Mouse (Mus musculus) embryonic facial prominence, embryonic 14.5 days (tissue): ENCODE results near the gene Padi6. TPM values are rescaled to one million over a fixed set of nuclear protein-coding genes. Genes with fewer than 3 reads are reported as not detected.

ENCODE experiments used
- ATAC-seq: fragments of 200-750 bp; cut with Nextera tagmentation; 2 replicates; pipeline ENCODE4 v1.8.0; 2017; ENCODE audit warnings: low read depth, moderate number of reproducible peaks, moderate TSS enrichment
- DNase-seq: peaks from one replicate; pipeline ENCODE4 v3.0.0-alpha.2; 2015; ENCODE audit warnings: low spot score
- H3K27ac ChIP-seq: fragments of 300-500 bp; sonication (generic); replicated peaks from 2 replicates; pipeline ENCODE4 v1.5.1; 2014; ENCODE audit warnings: low read depth, mild to moderate bottlenecking, low read length, moderate library complexity
- H3K27me3 ChIP-seq: fragments of 300-500 bp; sonication (generic); replicated peaks from 2 replicates; pipeline ENCODE4 v1.6.1; 2014; ENCODE audit warnings: low read length; ENCODE audit not compliant: control insufficient read depth, insufficient read depth
- H3K36me3 ChIP-seq: fragments of 300-500 bp; sonication (generic); 2 replicates; pipeline ENCODE4 v1.6.1; 2014; ENCODE audit warnings: low read length, mixed read lengths; ENCODE audit not compliant: control insufficient read depth, insufficient read depth
- H3K4me1 ChIP-seq: fragments of 300-500 bp; sonication (generic); 2 replicates; pipeline ENCODE4 v1.6.1; 2014; ENCODE audit warnings: antibody characterized with exemption, low read length; ENCODE audit not compliant: control insufficient read depth, insufficient read depth
- H3K4me2 ChIP-seq: fragments of 300-500 bp; sonication (generic); 2 replicates; pipeline ENCODE4 v1.6.1; 2014; ENCODE audit warnings: low read depth, mild to moderate bottlenecking, low read length, moderate library complexity, mixed read lengths
- H3K4me3 ChIP-seq: fragments of 300-500 bp; sonication (generic); 2 replicates; pipeline ENCODE4 v1.5.1; 2014; ENCODE audit warnings: low read depth, mild to moderate bottlenecking, low read length
- H3K9ac ChIP-seq: fragments of 300-500 bp; sonication (generic); 2 replicates; pipeline ENCODE4 v1.6.1; 2014; ENCODE audit warnings: low read depth, mild to moderate bottlenecking, low read length, moderate library complexity, mixed read lengths
- H3K9me3 ChIP-seq: fragments of 300-500 bp; sonication (generic); 2 replicates; pipeline ENCODE4 v1.6.1; 2016; ENCODE audit warnings: low read length; ENCODE audit not compliant: control insufficient read depth
- WGBS: fragments of 180-500 bp; shearing (Covaris S2); extraction: QIAGEN DNeasy Blood & Tissue Kit; methylation state at CpG from one replicate; pipeline ENCODE4 v1.1.7; 2014; 5-methylcytosine and 5-hydroxymethylcytosine counted together
- polyA plus RNA-seq: library from polyadenylated mRNA; unstranded; fragments of >200 nt; fragmentation: Nextera tagmentation; extraction: Ambion mirVana; gene quantifications from 2 replicates; pipeline ENCODE4 v1.2.1, GENCODE M21; 2014

Gene Padi6
- polyA plus RNA-seq, 1 experiment from 2014 or later: not detected

DNA sequence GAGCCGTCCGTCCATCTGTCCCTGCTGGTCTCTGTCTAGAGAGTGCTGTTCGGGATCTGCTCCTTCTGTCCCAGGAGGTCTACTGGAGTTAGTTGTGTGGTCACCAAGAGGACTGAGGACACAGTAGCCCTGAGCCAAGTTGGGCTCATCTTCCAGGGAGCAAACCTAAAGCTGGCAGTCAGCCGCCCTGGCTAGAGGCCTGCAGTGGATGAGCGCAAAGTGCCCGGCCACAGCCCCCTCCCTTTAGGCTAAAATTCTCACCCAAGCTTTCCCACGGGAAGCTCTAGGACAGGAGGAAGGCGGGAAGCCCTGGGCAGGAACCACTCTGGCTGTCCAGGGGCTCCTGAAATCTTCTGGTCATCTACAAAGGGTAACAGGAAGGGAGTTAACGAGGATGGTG lies 19.7 kb downstream of the Padi6 start:
- Histone ChIP-seq H3K4me3 (no peak overlapping the region), H3K4me2 (no peak overlapping the region), H3K9ac (no peak overlapping the region), H3K27ac (no peak overlapping the region), H3K36me3 (peaks cover 56% of the 10 kb centered on the region), H3K27me3 (no peaks in the 10 kb centered on the region), H3K9me3 (no peaks in the 10 kb centered on the region), H3K4me1 (no peaks in the 10 kb centered on the region)
- DNase-seq: no peak
- no peak for ATAC-seq
- WGBS: 76% methylated on average over 9 of the region's 9 CpGs

DNA sequence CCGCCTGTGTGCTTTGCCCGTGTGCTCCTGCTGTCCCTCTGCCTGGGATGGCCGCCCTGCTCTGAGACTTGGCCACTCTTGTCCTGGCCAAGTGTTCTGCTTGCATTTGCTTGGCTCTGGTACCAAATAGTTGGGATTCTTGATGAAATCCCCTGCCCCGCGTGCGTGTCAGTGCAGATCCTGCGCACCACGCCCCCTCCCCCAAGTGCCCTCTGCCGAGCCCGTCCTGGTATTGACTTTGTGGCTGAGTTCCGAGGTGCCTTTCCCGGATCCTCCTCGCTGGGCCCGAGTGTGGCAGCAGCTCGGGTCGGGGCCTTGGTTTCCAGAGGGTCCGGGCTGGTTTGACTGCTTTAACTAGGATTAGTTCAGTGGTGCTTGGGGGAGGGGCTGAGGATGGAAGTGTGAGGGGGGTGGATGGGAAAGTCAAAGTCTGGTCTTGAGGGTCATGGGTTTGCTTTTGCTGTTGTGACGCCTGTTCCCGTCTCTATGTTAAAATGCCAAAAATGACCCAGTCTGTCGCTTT lies 20.4 kb downstream of the Padi6 start:
- Histone ChIP-seq H3K4me2 (no peak overlapping the region), H3K27ac (no peak overlapping the region), H3K36me3 (peaks cover 63% of the 10 kb centered on the region), H3K27me3 (no peaks in the 10 kb centered on the region), H3K9me3 (no peaks in the 10 kb centered on the region), H3K4me3 (no peak overlapping the region), H3K4me1 (no peaks in the 10 kb centered on the region), H3K9ac (no peak overlapping the region)
- ATAC-seq (no peak), DNase-seq (no peak)
- WGBS: 77% methylated on average over 20 of the region's 20 CpGs

DNA sequence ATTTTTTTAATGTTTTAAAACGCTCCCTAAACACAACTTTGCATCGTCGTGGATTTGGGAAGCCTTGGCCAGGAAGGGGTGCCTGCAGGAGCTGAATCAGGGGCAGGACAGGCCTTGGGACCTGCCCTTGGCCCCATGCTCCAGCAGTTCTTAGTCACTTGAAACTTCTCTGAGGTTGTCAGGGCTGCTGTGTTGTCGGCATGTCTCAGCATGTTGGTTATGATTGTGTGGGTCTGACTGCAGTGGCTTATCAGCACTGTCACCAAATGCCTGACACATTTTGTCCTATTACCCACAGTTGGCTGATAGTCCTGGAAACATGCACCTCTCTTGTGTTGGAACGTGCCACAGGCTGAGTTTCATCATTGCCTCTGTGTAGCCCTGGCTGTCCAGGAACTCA lies 22.4 kb downstream of the Padi6 start:
- no peak overlapping the region for H3K4me2 ChIP-seq
- H3K4me3 ChIP-seq: no peak overlapping the region
- H3K36me3 ChIP-seq: peaks cover 83% of the 10 kb centered on the region
- no peaks in the 10 kb centered on the region for H3K27me3 ChIP-seq
- H3K9ac ChIP-seq: no peak overlapping the region
- WGBS: 86% methylated on average over 5 of the region's 5 CpGs
- H3K4me1 ChIP-seq: no peaks in the 10 kb centered on the region
- no peaks in the 10 kb centered on the region for H3K9me3 ChIP-seq
- ATAC-seq (no peak), DNase-seq (no peak)
- no peak overlapping the region for H3K27ac ChIP-seq

GRCm38 (mm10) chr4:140718436-140718835 lies 24.0 kb downstream of the Padi6 start:
- ATAC-seq (no peak), DNase-seq (no peak)
- WGBS: 93% methylated on average over 9 of the region's 9 CpGs
- Histone ChIP-seq H3K27me3 (no peaks in the 10 kb centered on the region), H3K27ac (no peak overlapping the region), H3K4me1 (no peaks in the 10 kb centered on the region), H3K4me3 (no peak overlapping the region), H3K36me3 (peaks cover 97% of the 10 kb centered on the region), H3K9me3 (no peaks in the 10 kb centered on the region), H3K9ac (no peak overlapping the region), H3K4me2 (no peak overlapping the region)

DNA sequence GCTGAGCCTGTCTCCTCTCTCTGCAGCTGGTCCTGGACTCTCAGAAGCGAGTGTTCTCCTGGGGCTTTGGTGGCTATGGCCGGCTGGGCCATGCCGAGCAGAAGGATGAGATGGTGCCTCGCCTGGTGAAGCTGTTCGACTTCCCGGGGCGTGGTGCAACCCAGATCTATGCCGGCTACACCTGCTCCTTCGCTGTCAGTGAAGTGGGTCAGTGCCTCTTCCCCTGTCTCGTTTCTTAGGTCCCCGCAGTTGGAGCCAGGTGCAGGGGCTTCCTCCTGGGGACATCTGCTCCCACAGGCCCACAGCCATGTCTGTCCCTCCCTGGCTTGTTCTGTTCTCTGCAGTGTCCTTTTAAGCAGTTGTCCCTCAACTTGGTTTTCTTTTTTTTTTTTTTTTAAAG lies 25.4 kb downstream of the Padi6 start:
- 93% methylated on average over 11 of the region's 11 CpGs for WGBS

DNA sequence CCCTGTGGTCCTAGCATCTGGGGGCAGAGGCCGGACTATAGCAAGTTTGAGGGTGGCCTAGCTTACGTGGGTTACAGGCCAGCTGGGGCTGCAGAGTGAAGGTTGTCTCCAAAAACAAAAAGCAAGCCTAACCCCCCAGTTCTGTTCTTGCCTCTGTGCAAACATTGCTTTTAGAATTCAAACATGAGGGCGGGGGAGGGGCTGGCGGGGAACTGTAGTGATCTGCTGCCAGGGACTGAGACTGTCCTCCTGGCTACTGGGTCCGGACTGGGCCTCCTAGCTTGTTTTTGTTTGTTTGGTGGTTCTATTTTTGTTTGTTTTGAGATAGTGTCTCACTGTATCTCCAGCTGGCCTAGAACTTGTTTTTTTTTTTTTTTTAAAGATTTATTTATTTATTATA lies 27.9 kb downstream of the Padi6 start:
- Histone ChIP-seq H3K9ac (no peak overlapping the region), H3K4me2 (no peak overlapping the region), H3K27me3 (no peaks in the 10 kb centered on the region), H3K4me3 (no peak overlapping the region), H3K4me1 (no peaks in the 10 kb centered on the region), H3K27ac (no peak overlapping the region), H3K9me3 (no peaks in the 10 kb centered on the region), H3K36me3 (peaks cover 98% of the 10 kb centered on the region)
- 87% methylated on average over 5 of the region's 5 CpGs for WGBS
- no peak for DNase-seq
- ATAC-seq: no peak

More for the DNA sequence above, 25.4 kb downstream of the Padi6 start:
- Histone ChIP-seq H3K9ac (no peak overlapping the region), H3K36me3 (peaks cover 98% of the 10 kb centered on the region), H3K4me2 (no peak overlapping the region), H3K27me3 (no peaks in the 10 kb centered on the region), H3K4me1 (no peaks in the 10 kb centered on the region), H3K4me3 (no peak overlapping the region), H3K27ac (no peak overlapping the region), H3K9me3 (no peaks in the 10 kb centered on the region)
- ATAC-seq (no peak), DNase-seq (no peak)

GRCm38 (mm10) chr4:140713480-140714365 lies 28.7 kb downstream of the Padi6 start:
- H3K27ac ChIP-seq: no peak overlapping the region
- WGBS: 55% methylated on average over 29 of the region's 29 CpGs
- no peak overlapping the region for H3K4me3 ChIP-seq
- no peaks in the 10 kb centered on the region for H3K27me3 ChIP-seq
- H3K9ac ChIP-seq: no peak overlapping the region
- H3K4me1 ChIP-seq: no peaks in the 10 kb centered on the region
- ATAC-seq (peak; percentile 87), DNase-seq (peak; percentile 90)
- no peaks in the 10 kb centered on the region for H3K9me3 ChIP-seq
- H3K36me3 ChIP-seq: peaks cover 98% of the 10 kb centered on the region
- H3K4me2 ChIP-seq: no peak overlapping the region

GRCm38 (mm10) chr4:140711360-140711759 lies 31.1 kb downstream of the Padi6 start:
- no peak overlapping the region for H3K27ac ChIP-seq
- no peaks in the 10 kb centered on the region for H3K27me3 ChIP-seq
- no peaks in the 10 kb centered on the region for H3K9me3 ChIP-seq
- H3K4me3 ChIP-seq: no peak overlapping the region
- WGBS: 88% methylated on average over 5 of the region's 5 CpGs
- no peak overlapping the region for H3K9ac ChIP-seq
- no peaks in the 10 kb centered on the region for H3K4me1 ChIP-seq
- no peak overlapping the region for H3K4me2 ChIP-seq
- ATAC-seq: no peak
- DNase-seq: no peak
- peaks cover 87% of the 10 kb centered on the region for H3K36me3 ChIP-seq

DNA sequence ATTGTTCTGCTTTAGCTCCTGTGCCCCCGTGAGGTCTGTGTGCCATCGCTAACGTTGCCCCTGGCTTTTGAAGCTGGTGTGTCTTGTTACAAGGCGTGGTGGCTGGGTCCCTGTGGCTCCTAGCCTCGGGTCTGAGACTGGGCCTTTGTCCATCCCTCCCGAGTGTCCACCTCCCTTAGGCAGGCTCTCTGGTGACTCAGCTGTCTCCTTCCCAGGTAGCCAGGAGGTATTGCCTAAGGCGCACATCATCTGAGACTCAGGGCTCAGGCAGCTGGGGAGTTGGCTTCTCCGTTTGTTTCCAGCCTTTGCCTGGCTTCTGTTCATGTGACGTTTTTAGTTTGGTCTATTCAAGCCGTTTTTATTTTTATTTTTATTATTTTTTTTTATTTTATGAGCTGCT lies 31.7 kb downstream of the Padi6 start:
- H3K4me1 ChIP-seq: no peaks in the 10 kb centered on the region

More for the DNA sequence above, 31.7 kb downstream of the Padi6 start:
- WGBS: 79% methylated on average over 10 of the region's 10 CpGs
- no peak overlapping the region for H3K4me2 ChIP-seq
- H3K4me3 ChIP-seq: no peak overlapping the region
- H3K9me3 ChIP-seq: no peaks in the 10 kb centered on the region
- no peak for DNase-seq
- no peaks in the 10 kb centered on the region for H3K27me3 ChIP-seq
- no peak for ATAC-seq
- peaks cover 87% of the 10 kb centered on the region for H3K36me3 ChIP-seq
- no peak overlapping the region for H3K9ac ChIP-seq
- no peak overlapping the region for H3K27ac ChIP-seq
